Mouse (Mus musculus): Measurements from ENCODE around the gene Mrtfa.
A peak's percentile ranks its signal among the peaks of the same experiment; 100 is the strongest.

Gene Mrtfa

GRCm38 (mm10) chr15:81068641-81069381, 121.7 kb downstream of the Mrtfa start:
- DNase-seq (ENCODE audit: extremely low read depth, low read depth) = no peak

- no peak for DNase-seq (ENCODE audit: extremely low read depth, low read depth)
Observed at GRCm38 (mm10) chr15:81067761-81068160, 122.8 kb downstream of the Mrtfa start.

- DNase-seq (ENCODE audit: extremely low read depth, low read depth) = no peak
Observed at GRCm38 (mm10) chr15:81066976-81067375, 123.6 kb downstream of the Mrtfa start.

- no peak for DNase-seq (ENCODE audit: extremely low read depth, low read depth)
Observed at GRCm38 (mm10) chr15:81064661-81065060, 125.9 kb downstream of the Mrtfa start.

GRCm38 (mm10) chr15:81064143-81064542, 126.4 kb downstream of the Mrtfa start:
- peak; percentile 24 for DNase-seq (ENCODE audit: extremely low read depth, low read depth)

- no peak for DNase-seq (ENCODE audit: extremely low read depth, low read depth)
Observed at GRCm38 (mm10) chr15:81062616-81063015, 127.9 kb downstream of the Mrtfa start.

- DNase-seq (ENCODE audit: extremely low read depth, low read depth) = no peak
Observed at GRCm38 (mm10) chr15:81062175-81062588, 128.4 kb downstream of the Mrtfa start.

- DNase-seq (ENCODE audit: extremely low read depth, low read depth) = no peak
Observed at GRCm38 (mm10) chr15:81060975-81061374, 129.6 kb downstream of the Mrtfa start.

GRCm38 (mm10) chr15:81057736-81058135, 132.8 kb downstream of the Mrtfa start:
- DNase-seq (ENCODE audit: extremely low read depth, low read depth) = no peak

- DNase-seq (ENCODE audit: extremely low read depth, low read depth) = no peak
Observed at GRCm38 (mm10) chr15:81055488-81055887, 135.1 kb downstream of the Mrtfa start.

- no peak for DNase-seq (ENCODE audit: extremely low read depth, low read depth)
Observed at GRCm38 (mm10) chr15:81052491-81052890, 138.1 kb downstream of the Mrtfa start.

- no peak for DNase-seq (ENCODE audit: extremely low read depth, low read depth)
Observed at GRCm38 (mm10) chr15:81050488-81050887, 140.1 kb downstream of the Mrtfa start.

- DNase-seq (ENCODE audit: extremely low read depth, low read depth) = no peak
Observed at GRCm38 (mm10) chr15:81049401-81050053, 141.0 kb downstream of the Mrtfa start.

GRCm38 (mm10) chr15:81047497-81047896, 143.1 kb downstream of the Mrtfa start:
- peak; percentile 72 for DNase-seq (ENCODE audit: extremely low read depth, low read depth)

- DNase-seq (ENCODE audit: extremely low read depth, low read depth) = no peak
Observed at GRCm38 (mm10) chr15:81046061-81046460, 144.5 kb downstream of the Mrtfa start.

- peak; percentile 84 for DNase-seq (ENCODE audit: extremely low read depth, low read depth)
Observed at GRCm38 (mm10) chr15:81045336-81045735, 145.2 kb downstream of the Mrtfa start.

- DNase-seq (ENCODE audit: extremely low read depth, low read depth) = no peak
Observed at GRCm38 (mm10) chr15:81044446-81044845, 146.1 kb downstream of the Mrtfa start.

- DNase-seq (ENCODE audit: extremely low read depth, low read depth) = no peak
Observed at GRCm38 (mm10) chr15:81042276-81042931, 148.2 kb downstream of the Mrtfa start.

GRCm38 (mm10) chr15:81041767-81042166, 148.8 kb downstream of the Mrtfa start:
- no peak for DNase-seq (ENCODE audit: extremely low read depth, low read depth)

- no peak for DNase-seq (ENCODE audit: extremely low read depth, low read depth)
Observed at GRCm38 (mm10) chr15:81038419-81038818, 152.1 kb downstream of the Mrtfa start.

GRCm38 (mm10) chr15:81035417-81036162, 155.0 kb downstream of the Mrtfa start:
- no peak for DNase-seq (ENCODE audit: extremely low read depth, low read depth)

- DNase-seq (ENCODE audit: extremely low read depth, low read depth) = no peak
Observed at GRCm38 (mm10) chr15:81034119-81034518, 156.4 kb downstream of the Mrtfa start.
